Mouse (Mus musculus): ENCODE measurements at regions not wholly inside any gene's neighbourhood (a gene's known extent, or its start where the extent isn't known, plus 50 kb on each side); places are given as distances from the start of the nearest gene placed in this dataset.
"Not testable (repeated sequence)": the region's sequence is repeated elsewhere in the genome, so short reads cannot be mapped to it uniquely, and the experiment has no call there.

DNA sequence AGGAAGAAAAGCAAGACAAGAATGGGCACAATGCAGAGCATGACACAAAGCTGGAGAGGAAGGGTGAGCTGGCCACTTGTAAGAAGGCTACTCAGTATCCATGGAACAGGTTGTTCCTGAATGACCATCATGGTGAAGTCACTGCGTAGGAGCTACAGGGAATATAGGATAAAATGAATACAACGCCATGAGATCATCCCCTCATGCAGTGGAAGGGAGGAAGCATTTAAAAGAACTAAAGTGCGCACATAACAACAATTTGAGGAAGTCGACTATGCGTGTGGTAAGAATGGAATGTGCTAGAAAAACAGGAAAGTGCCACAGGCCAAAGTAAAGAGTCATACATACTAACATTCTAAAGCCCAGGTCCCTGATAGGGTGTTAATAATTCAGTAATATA, 246.4 kb upstream of the Klf6 start:
- no peak for DNase-seq (ENCODE audit: low spot score)

- no peak for DNase-seq (ENCODE audit: low spot score)
Observed at GRCm38 (mm10) chr13:5615327-5615726, 246.0 kb upstream of the Klf6 start.

DNA sequence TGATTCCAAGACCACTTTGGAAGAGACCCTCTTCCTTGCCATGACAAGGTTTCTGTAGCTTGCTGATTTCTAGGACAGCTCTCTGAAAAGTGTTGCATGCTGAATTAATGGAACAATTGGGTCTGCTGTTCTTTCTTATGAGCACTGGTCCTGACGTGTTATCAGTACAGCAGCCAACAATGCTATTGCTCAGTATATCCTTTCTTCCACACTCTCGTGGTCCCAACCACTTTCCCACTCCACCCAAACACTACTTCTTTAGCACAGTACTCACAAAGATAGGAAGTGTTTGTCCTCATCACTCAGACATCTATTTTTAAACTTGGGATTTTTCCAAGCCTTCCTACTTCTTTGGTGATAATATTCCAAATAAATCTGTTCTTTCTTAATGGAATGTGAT, 233.2 kb upstream of the Klf6 start:
- DNase-seq (ENCODE audit: low spot score), result no peak

- no peak for DNase-seq (ENCODE audit: low spot score)
Observed at GRCm38 (mm10) chr13:5634960-5635359, 226.3 kb upstream of the Klf6 start.

DNA sequence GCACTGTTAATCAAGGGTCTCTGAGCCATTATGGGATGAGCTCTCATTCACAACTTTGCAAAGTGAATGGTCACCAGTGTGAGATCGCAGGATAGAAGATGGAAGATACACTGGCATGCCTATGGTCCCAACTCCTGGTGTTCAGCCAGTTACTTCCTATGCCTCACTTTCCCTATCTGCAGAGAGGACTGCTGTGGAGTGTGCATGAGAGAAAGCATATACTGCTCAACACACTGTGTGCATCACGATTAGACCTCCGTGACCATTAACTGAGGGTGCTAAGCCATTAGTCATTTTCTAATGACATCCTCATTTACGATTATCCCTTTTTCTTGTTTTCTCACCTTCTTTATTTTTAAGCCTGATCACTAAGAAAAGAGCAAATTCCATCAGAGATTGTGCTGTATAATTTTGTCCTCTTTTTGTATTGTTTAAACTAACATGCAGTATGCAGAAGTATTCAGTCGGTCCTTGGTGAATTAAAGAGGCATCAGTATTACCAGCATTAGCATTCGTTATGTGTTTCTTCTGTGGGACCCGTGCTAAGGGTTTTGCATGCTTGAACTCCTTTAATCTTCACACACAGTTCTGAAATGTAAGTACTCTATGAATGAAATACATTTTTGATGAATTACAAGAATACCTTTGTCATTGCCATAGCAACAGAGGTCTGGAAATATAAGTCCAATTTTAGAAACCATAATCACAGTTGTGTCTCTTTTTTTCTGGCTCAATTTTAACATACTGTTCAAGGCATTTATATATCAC, 219.4 kb upstream of the Klf6 start:
- DNase-seq (ENCODE audit: low spot score), result no peak

- no peak for DNase-seq (ENCODE audit: low spot score)
Observed at GRCm38 (mm10) chr13:5648276-5648675, 213.0 kb upstream of the Klf6 start.

GRCm38 (mm10) chr13:5657556-5657955, 203.7 kb upstream of the Klf6 start:
- no peak for DNase-seq (ENCODE audit: low spot score)

DNA sequence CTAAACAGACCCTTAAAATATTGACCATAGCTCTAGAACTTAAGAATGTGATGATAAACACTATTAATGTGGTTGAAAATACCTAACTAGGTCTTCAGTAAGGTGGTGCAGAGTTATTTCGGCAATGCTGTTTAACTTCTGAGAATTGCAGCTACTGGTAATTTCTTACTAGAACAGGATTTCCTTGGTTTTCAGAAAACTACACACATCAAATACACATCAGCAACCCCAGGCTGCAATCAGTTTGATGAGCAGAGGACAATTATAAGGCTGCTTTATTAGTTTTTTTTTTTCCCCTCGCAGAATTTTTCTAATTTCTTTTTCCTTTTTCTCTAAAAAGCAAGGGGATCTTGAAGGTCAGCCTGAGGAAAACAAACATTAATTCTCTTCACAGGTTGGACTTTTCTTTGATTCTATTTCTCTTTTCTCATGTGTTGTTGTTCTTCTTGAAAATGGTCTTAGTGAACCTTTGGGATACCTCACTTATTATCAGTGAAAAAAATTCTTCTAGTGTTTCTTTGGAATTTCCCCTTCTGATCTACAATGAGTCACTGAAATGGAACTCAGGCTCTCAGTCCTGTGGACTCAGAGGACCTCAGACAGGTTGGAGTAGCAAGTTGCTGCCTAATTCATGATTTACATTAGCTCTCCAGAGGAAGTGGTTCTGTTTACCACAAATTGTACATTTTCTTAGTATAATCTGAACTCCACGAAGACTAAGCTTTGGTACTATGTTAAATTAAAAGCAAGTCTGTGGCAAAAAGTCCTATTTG, 194.9 kb upstream of the Klf6 start:
- no peak for DNase-seq (ENCODE audit: low spot score)

- no peak for DNase-seq (ENCODE audit: low spot score)
Observed at GRCm38 (mm10) chr13:5675668-5676067, 185.6 kb upstream of the Klf6 start.

DNA sequence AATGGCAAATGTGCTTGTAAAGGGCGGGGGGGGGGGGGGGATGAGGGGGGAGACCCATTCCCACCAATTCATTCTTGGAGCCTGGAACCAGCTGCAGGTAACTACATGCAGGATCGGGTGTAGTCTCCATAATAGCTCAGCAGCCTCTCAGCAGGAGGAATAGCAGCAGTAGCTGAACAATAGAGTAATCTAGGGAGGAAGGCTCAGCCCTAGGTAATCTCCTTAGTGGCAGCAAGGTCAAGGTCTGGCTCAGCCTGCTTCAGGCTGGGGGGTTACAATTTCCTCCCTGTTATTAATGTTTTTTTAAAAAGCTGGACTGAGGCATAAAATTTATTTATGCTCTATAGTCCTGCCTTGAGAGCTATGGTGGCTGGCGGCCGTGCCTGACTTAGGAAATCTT, 171.2 kb upstream of the Klf6 start:
- DNase-seq (ENCODE audit: low spot score), result no peak

- DNase-seq (ENCODE audit: low spot score), result not testable (repeated sequence)
Observed at GRCm38 (mm10) chr13:5690680-5691079, 170.6 kb upstream of the Klf6 start.

- no peak for DNase-seq (ENCODE audit: low spot score)
Observed at GRCm38 (mm10) chr13:5694626-5695025, 166.7 kb upstream of the Klf6 start.

DNA sequence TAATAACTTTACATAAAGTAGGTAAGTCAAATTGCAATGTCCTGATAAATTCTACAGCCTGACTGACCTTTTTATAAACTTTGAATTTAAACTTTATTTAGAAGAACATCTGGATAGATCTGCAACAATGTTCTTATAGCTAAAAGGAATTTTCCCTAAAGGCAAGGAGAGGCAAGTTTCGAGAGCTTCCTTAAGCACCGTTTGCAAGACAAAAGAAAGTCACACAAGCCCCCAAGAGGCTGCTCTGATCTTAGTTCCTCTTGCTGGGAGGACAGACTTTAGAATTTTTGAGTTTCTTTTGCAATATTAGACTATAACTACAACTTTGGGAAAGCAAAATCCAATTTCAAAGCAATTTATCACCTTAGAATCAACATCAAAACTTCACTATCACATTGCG, 165.7 kb upstream of the Klf6 start:
- not testable (repeated sequence) for DNase-seq (ENCODE audit: low spot score)

- no peak for DNase-seq (ENCODE audit: low spot score)
Observed at GRCm38 (mm10) chr13:5696377-5696776, 164.9 kb upstream of the Klf6 start.

DNA sequence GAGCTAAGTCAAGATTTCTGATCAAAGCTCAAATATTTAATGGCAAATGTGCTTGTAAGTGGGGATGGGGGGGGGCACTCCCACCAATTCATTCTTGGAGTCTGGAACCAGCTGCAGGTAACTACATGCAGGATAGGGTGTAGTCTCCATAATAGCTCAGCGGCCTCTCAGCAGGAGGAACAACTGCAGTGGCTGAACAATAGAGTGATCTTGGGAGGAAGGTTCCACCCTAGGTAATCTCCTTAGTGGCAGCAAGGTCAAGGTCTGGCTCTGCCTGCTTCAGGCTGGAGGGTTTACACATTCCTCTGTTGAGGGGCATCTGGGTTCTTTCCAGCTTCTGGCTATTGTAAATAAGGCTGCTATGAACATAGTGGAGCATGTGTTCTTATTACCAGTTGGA, 164.0 kb upstream of the Klf6 start:
- DNase-seq (ENCODE audit: low spot score), result not testable (repeated sequence)

DNA sequence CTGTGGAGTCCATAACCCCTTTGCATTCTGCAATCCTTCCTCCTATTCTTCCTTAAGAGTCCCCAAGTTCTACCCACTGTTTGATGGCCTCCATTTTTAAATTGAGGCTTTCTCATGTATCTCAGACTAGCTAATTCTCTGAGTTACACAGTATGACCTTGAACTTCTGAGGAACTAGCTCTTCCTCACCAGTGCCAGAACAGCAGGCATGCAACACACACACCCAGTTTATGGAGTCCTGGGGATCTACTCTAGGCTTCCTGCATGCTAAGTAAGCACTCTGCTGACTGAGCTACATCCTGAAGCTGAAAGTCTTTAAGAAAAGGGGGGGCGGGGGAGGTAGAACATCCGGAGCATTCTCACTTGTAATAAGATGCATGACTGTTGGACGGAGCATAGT, 159.2 kb upstream of the Klf6 start:
- no peak for DNase-seq (ENCODE audit: low spot score)

DNA sequence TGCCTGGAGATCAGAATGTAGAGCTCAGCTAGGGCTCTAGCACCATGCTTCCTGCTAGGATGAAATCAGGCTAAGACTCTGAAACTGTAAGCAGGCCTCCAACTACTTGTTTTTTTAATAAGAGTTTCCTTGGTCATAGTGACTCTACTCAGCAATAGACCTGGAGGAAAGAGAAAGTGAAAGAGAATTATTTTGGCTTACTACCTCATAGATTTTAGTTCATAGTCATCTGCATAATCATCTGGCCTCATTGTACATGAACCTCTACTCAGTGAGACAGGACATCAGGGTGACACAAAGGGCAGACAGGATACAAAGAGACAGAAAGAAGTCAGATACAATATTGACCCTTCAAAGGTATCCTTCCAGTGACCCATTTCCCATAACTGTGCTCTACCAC, 156.3 kb upstream of the Klf6 start:
- no peak for DNase-seq (ENCODE audit: low spot score)

DNA sequence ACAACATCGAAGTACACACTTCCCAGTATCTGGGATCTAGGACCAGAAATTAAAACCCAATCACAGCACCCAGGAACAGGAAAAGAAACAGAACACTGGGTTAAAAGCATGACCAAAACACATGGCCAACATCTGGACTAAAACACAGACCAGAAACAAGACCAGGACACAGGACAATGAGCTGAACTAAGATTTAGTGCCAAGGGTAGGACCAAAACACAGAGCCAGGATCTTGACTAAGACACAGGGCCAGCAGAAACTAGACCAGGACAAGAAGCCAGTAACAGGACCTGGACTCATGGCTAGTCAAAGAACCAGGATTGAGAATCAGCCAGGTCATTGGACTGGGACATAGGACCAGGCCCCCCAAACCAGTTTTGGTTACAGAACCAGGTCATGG, 149.6 kb upstream of the Klf6 start:
- DNase-seq (ENCODE audit: low spot score), result no peak

DNA sequence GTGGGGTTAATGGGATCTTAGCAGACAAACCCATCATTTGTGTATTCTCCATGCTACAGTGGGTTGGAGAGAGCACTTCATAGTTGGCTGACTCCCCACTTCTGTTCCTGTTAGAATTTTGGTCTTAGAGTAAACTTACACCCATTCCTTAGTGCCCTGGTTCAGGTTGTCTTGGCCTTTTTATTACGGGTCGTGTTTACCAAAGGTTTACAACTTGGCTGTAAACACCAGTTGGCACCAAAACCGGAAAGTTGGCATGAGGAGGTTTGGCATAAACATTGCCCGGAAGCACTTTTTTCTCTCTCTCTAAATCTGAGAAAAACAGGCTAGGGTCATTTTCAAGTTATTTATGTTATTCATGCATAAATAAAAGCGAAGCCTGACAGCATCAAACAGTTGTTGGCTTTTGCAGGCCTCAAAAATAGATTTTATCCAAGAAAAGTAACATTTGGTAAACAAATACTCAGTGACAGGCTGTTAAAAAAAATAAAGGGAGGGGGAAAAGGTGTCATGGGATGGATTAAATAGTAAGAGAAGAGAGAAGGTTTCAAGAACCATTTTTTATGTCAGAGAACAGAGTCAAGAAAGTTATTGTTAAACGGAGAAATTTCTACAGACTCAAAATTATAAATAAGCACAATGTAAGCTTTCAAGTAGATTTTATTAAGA, 148.0 kb upstream of the Klf6 start:
- DNase-seq (ENCODE audit: low spot score), result no peak

GRCm38 (mm10) chr13:5714191-5714591, 147.1 kb upstream of the Klf6 start:
- peak; percentile 46 for DNase-seq (ENCODE audit: low spot score)

GRCm38 (mm10) chr13:5714793-5715192, 146.5 kb upstream of the Klf6 start:
- DNase-seq (ENCODE audit: low spot score), result peak; percentile 20

DNA sequence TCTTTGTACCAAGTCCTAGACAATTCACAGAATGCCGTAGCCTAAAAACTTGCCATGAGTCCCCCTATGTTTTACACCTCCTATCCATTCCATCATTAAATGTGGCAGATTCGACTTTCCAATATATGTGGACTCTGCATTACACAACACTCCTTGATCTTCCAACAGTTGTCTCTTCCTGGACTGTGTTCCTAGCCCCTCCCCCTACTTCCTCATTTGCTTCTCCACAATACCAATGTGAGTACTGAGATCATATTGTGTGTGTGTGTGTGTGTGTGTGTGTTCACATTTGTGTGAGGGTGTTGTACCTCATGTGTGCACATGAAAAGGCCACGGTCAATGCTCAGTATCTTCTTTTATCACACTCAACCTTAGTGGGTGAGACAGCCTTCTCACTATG, 144.5 kb upstream of the Klf6 start:
- DNase-seq (ENCODE audit: low spot score), result no peak

DNA sequence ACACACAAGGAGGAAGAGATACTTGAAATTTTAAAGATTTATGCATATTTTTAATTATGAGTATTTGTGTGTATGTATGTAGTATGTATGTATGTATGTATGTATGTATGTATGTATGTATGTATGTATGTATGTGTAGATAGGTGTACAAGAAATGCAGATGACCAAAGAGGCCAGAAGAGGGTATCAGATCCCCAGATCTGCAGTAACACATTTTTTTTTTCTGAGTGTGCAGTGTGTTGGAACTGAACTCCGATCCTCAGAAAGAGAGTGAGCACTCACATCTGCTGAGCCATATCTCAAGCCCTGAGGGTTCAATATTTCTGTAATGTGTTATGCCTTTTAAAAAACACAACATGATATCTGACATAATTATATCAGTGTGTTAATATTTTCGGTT, 138.0 kb upstream of the Klf6 start:
- DNase-seq (ENCODE audit: low spot score), result no peak

Data from T-cell, adult 2 months (primary cell).